Mouse (Mus musculus) myocyte (in vitro differentiated cells): ENCODE measurements around the gene Stmn1. TPM values are rescaled to one million over a fixed set of nuclear protein-coding genes. Genes with fewer than 3 reads are reported as not detected.

Experiments used
- H3K27me3 ChIP-seq: one replicate; pipeline ENCODE4 v1.6.1; 2011; ENCODE audit not compliant: control insufficient read depth, insufficient read depth, insufficient read length
- H3K36me3 ChIP-seq: one replicate; pipeline ENCODE4 v1.6.1; 2011; ENCODE audit not compliant: control insufficient read depth, insufficient read depth
- H3K4me2 ChIP-seq: one replicate; pipeline ENCODE4 v1.6.1; 2011; ENCODE audit warnings: low read depth, control low read depth
- H3K4me3 ChIP-seq: one replicate; pipeline ENCODE4 v1.5.1; 2011; ENCODE audit warnings: mild to moderate bottlenecking, control low read depth, moderate library complexity
- H3K79me2 ChIP-seq: one replicate; pipeline ENCODE4 v1.6.1; 2011; ENCODE audit not compliant: control insufficient read depth, insufficient read depth
- H3ac ChIP-seq: one replicate; pipeline ENCODE4 v1.6.1; 2011; ENCODE audit not compliant: control insufficient read depth, insufficient read length
- CEBPB ChIP-seq: IDR thresholded peaks from 2 replicates; pipeline ENCODE4 v1.6.1; 2011; ENCODE audit warnings: mild to moderate bottlenecking, moderate library complexity; ENCODE audit not compliant: poor library complexity, insufficient read depth, severe bottlenecking
- E2F4 ChIP-seq: IDR thresholded peaks from one replicate; pipeline ENCODE4 v1.6.1; 2011; ENCODE audit warnings: mild to moderate bottlenecking, control low read depth, moderate library complexity; ENCODE audit not compliant: insufficient read depth
- MAX ChIP-seq: IDR thresholded peaks from one replicate; pipeline ENCODE4 v1.6.1; 2011; ENCODE audit warnings: low read depth, mild to moderate bottlenecking, control low read depth
- MYOD1 ChIP-seq, 3 experiments: IDR thresholded peaks; one replicate each; pipeline ENCODE4 v1.6.1; 2011; ENCODE audit warnings: control low read depth in 2 of 3, low read depth in 2 of 3, mild to moderate bottlenecking in 2 of 3, moderate library complexity in 1 of 3; ENCODE audit not compliant: insufficient read length in 2 of 3, control insufficient read depth in 1 of 3
- MYOG ChIP-seq, 3 experiments: IDR thresholded peaks; one replicate each; pipeline ENCODE4 v1.6.1; 2011; ENCODE audit warnings: control low read depth in 2 of 3, low read depth in 2 of 3, mild to moderate bottlenecking in 2 of 3; ENCODE audit not compliant: insufficient read length in 2 of 3, control insufficient read depth in 1 of 3, insufficient read depth in 1 of 3
- POLR2A ChIP-seq: IDR thresholded peaks from one replicate; pipeline ENCODE4 v1.6.1; 2011; ENCODE audit warnings: low read depth, mild to moderate bottlenecking, control low read depth, moderate library complexity; ENCODE audit not compliant: insufficient read length
- POLR2AphosphoS2 ChIP-seq: IDR thresholded peaks from one replicate; pipeline ENCODE4 v1.6.1; 2011; ENCODE audit warnings: low read depth, control low read depth; ENCODE audit not compliant: insufficient read length
- REST ChIP-seq: IDR thresholded peaks from one replicate; pipeline ENCODE4 v1.6.1; 2011; ENCODE audit warnings: mild to moderate bottlenecking, control low read depth, moderate library complexity; ENCODE audit not compliant: insufficient read depth, insufficient read length
- SRF ChIP-seq: IDR thresholded peaks from one replicate; pipeline ENCODE4 v1.6.1; 2011; ENCODE audit warnings: low read depth; ENCODE audit not compliant: control insufficient read depth, insufficient read length
- TCF12 ChIP-seq: IDR thresholded peaks from one replicate; pipeline ENCODE4 v1.6.1; 2011; ENCODE audit warnings: mild to moderate bottlenecking, control low read depth; ENCODE audit not compliant: poor library complexity, insufficient read depth, severe bottlenecking
- TCF3 ChIP-seq: IDR thresholded peaks from one replicate; pipeline ENCODE4 v1.6.1; 2011; ENCODE audit warnings: low read depth, control low read depth; ENCODE audit not compliant: insufficient read length
- USF1 ChIP-seq: IDR thresholded peaks from one replicate; pipeline ENCODE4 v1.6.1; 2011; ENCODE audit warnings: low read depth, mild to moderate bottlenecking, control low read depth, moderate library complexity
- polyA plus RNA-seq: library from polyadenylated mRNA; unstranded; fragments of >200 nt; fragmentation: generic; extraction: Trizol; gene quantifications from one replicate; pipeline ENCODE4 v1.2.1, GENCODE M21; 2012; ENCODE audit warnings: missing spikeins

The Stmn1 gene
- polyA plus RNA-seq, 1 experiment, result 213 TPM

DNA sequence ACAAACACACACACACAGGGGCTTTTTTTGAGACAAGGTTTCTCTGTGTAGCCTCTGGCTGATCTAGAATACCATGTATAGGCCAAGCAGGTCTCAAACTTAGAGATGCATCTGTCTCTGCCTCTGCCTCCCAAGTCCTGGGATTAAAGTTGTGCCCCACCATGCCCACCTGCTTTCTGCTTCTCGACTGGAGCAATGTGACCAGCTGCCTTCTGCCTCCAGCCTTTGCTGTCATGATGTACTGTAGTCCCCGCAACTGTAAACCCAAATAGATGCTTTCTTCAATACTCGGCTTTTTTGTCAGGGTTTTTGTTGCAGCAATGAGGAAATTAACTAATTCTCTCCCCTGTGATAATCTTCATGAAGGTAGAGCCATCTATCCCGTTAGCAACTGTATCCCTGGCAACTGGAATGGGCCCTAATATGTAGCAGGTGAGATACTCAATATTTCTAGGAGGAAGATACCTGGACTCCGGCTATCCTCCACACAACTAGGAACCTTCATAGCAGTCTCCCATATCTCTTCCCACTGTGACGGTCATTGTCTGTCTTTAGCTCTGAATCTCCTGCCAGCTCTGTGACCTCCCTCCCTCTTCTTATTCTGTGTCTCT is 15.1 kb downstream of the Stmn1 start:
- Histone ChIP-seq H3ac (no peak overlapping the region), H3K27me3 (no peaks in the 10 kb centered on the region), H3K79me2 (no peaks in the 10 kb centered on the region), H3K4me3 (no peak overlapping the region), H3K36me3 (no peaks in the 10 kb centered on the region), H3K4me2 (peak overlapping the region; percentile 81)
- TF ChIP-seq USF1 (no peak), POLR2AphosphoS2 (no peak), E2F4 (no peak), MYOG (IDR thresholded peaks at IDR 0.05; ENCODE audit: control insufficient read depth in 1 of 3, insufficient read depth in 1 of 3, insufficient read length in 2 of 3, low read depth in 2 of 3) (no peak), REST (no peak), POLR2A (no peak), TCF12 (no peak), MAX (no peak), TCF3 (no peak), SRF (no peak), MYOD1 (IDR thresholded peaks at IDR 0.05; ENCODE audit: control insufficient read depth in 1 of 3, insufficient read length in 2 of 3, low read depth in 2 of 3) (no peak), CEBPB (no peak)

DNA sequence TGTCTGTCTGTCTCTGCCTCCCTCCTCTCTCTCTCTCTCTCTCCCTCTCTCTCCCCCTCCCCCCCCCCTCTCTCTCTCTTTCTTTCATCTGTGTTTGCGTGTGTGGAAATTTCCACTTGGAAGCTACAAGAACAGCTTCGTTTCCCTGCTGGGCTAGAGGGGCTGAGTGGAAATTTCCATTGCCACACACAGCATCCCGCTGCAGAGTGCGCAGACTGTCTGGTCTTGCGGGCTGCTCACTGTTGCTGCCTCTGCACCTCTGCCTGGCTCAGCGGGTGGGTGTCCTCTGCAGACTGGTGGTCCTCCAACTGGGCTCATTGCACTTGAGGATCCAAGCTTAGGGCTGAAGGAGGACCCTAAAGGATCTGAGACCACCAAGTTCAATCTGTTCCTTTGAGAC is 15.6 kb downstream of the Stmn1 start:
- Histone ChIP-seq H3ac (no peak overlapping the region), H3K4me2 (no peak overlapping the region), H3K36me3 (no peaks in the 10 kb centered on the region), H3K4me3 (no peak overlapping the region), H3K27me3 (no peaks in the 10 kb centered on the region), H3K79me2 (no peaks in the 10 kb centered on the region)
- TF ChIP-seq E2F4, result no peak
- no peak for TF ChIP-seq POLR2AphosphoS2
- TF ChIP-seq MAX, result no peak
- no peak for TF ChIP-seq MYOG (IDR thresholded peaks at IDR 0.05; ENCODE audit: control insufficient read depth in 1 of 3, insufficient read depth in 1 of 3, insufficient read length in 2 of 3, low read depth in 2 of 3)
- no peak for TF ChIP-seq REST
- TF ChIP-seq CEBPB, result no peak
- TF ChIP-seq TCF12, result no peak
- TF ChIP-seq SRF, result no peak
- TF ChIP-seq MYOD1 (IDR thresholded peaks at IDR 0.05; ENCODE audit: control insufficient read depth in 1 of 3, insufficient read length in 2 of 3, low read depth in 2 of 3), result no peak
- no peak for TF ChIP-seq POLR2A
- no peak for TF ChIP-seq USF1
- TF ChIP-seq TCF3, result no peak

DNA sequence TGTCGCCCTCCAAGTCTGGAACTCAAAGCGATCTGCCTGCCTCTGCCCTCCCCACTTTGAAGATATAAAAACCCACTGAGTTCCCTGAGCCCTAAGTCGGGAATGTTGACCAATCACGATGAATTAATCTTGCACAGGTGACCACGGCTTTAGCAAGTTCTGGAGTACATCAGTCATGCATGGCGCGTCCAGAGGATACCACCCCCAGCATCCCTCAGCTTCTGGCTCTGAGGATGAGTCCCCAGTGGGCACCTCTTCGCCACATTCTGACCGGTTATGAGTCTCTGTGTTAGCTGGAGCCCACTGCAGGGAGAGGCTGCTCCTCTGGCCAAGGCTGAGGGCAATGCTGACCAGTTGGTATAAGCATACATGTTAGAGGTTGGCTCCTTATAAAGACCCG is 16.1 kb downstream of the Stmn1 start:
- Histone ChIP-seq H3K79me2 (no peaks in the 10 kb centered on the region), H3K4me3 (no peak overlapping the region), H3ac (no peak overlapping the region), H3K36me3 (no peaks in the 10 kb centered on the region), H3K4me2 (no peak overlapping the region), H3K27me3 (no peaks in the 10 kb centered on the region)
- TF ChIP-seq TCF3 (no peak), POLR2AphosphoS2 (no peak), SRF (no peak), TCF12 (no peak), MYOG (IDR thresholded peaks at IDR 0.05; ENCODE audit: control insufficient read depth in 1 of 3, insufficient read depth in 1 of 3, insufficient read length in 2 of 3, low read depth in 2 of 3) (no peak), CEBPB (no peak), MYOD1 (IDR thresholded peaks at IDR 0.05; ENCODE audit: control insufficient read depth in 1 of 3, insufficient read length in 2 of 3, low read depth in 2 of 3) (no peak), MAX (no peak), POLR2A (no peak), E2F4 (no peak), REST (no peak)

DNA sequence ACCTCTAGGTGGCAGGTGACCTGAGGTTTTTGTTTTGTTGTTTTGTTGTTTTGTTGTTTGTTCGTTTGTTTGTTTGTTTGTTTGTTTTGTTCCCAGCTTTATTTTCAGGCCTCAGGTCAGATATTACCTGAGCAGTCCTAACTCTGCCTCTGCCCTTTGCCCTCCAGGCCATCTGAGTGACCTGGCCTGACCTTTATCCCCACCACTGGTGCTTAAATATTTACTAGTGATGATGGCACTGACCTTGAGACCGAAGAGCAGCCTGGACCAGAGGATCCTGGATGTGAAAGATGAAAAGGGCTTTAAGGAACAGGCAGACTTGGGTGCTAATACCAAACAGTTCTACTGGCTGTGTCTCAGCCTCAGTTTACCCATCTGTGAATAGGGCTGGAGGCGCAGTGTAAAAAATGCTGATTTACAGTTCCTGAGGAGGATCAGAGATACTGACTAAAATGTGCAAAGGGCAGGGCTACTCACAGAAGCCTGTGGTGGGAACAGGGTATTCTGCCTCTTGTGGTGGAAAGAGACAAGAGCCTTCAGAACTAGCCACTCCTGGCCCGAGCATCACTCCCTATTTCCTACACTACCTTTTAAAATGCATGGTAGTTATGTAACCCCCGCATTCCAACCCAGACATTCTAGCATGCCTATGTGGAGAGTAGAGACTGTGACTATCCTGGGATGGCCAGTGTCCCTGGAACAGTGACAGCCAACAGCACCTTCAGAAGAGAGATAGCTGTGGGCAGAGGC is 17.2 kb downstream of the Stmn1 start:
- Histone ChIP-seq H3K27me3 (no peaks in the 10 kb centered on the region), H3ac (no peak overlapping the region)
- TF ChIP-seq TCF3 (no peak), REST (no peak), MYOG (IDR thresholded peaks at IDR 0.05; ENCODE audit: control insufficient read depth in 1 of 3, insufficient read depth in 1 of 3, insufficient read length in 2 of 3, low read depth in 2 of 3) (no peak), E2F4 (no peak), SRF (no peak), CEBPB (no peak)

More for the DNA sequence above, 17.2 kb downstream of the Stmn1 start:
- Histone ChIP-seq H3K36me3 (no peaks in the 10 kb centered on the region), H3K4me3 (no peak overlapping the region), H3K79me2 (no peaks in the 10 kb centered on the region), H3K4me2 (no peak overlapping the region)
